Mouse (Mus musculus): Measurements from ENCODE around the gene Ift81. TPM values are rescaled to one million over a fixed set of nuclear protein-coding genes. Genes with fewer than 3 reads are reported as not detected.

Ift81 gene
- total and polyA plus RNA-seq, 3 experiments = 1.5 to 25.3 (median 18.0) TPM

GRCm38 (mm10) chr5:122516029-122516730 lies 98.1 kb downstream of the Ift81 start:
- Histone ChIP-seq H3K36me3 (replicated peaks) (no peaks in the 10 kb centered on the region), H3K4me3 (ENCODE audit: low read depth, low read length) (no peak overlapping the region), H3K9me3 (replicated peaks) (no peaks in the 10 kb centered on the region), H3K4me1 (ENCODE audit: insufficient read depth, low read depth, low read length) (peaks cover 39% of the 10 kb centered on the region), H3K27me3 (ENCODE audit: insufficient read depth, low read length) (peaks cover 58% of the 10 kb centered on the region)
- no peak for TF ChIP-seq CTCF (IDR thresholded peaks at IDR 0.05; ENCODE audit: low read depth, low read length)
- no peak for TF ChIP-seq GATA1 (IDR thresholded peaks at IDR 0.05; ENCODE audit: borderline replicate concordance, low read length)
- TF ChIP-seq POLR2AphosphoS5 (IDR thresholded peaks at IDR 0.05; ENCODE audit: insufficient replicate concordance, low read depth, low read length) = no peak
- no peak for TF ChIP-seq GATA2 (IDR thresholded peaks at IDR 0.05; ENCODE audit: borderline replicate concordance, low read depth, low read length)
- no peak for TF ChIP-seq TAL1 (conservative IDR thresholded peaks at IDR 0.05; ENCODE audit: low read depth, low read length)
- ATAC-seq (ENCODE audit: extremely low read depth, insufficient number of reproducible peaks, low FRiP score, poor library complexity, severe bottlenecking) (no peak), DNase-seq (ENCODE audit: low spot score) (no peak)

GRCm38 (mm10) chr5:122514127-122514521 lies 100.2 kb downstream of the Ift81 start:
- ATAC-seq (ENCODE audit: extremely low read depth, insufficient number of reproducible peaks, low FRiP score, poor library complexity, severe bottlenecking) (no peak), DNase-seq (ENCODE audit: low spot score) (peak; percentile 29)

GRCm38 (mm10) chr5:122513421-122514126 lies 100.7 kb downstream of the Ift81 start:
- no peaks in the 10 kb centered on the region for H3K9me3 ChIP-seq (replicated peaks)
- DNase-seq (ENCODE audit: low spot score) (peak; percentile 62), ATAC-seq (ENCODE audit: extremely low read depth, insufficient number of reproducible peaks, low FRiP score, poor library complexity, severe bottlenecking) (no peak)
- peaks cover 48% of the 10 kb centered on the region for H3K4me1 ChIP-seq (ENCODE audit: insufficient read depth, low read depth, low read length)
- no peaks in the 10 kb centered on the region for H3K36me3 ChIP-seq (replicated peaks)
- H3K4me3 ChIP-seq (ENCODE audit: low read depth, low read length) = peak overlapping the region; percentile 66
- TF ChIP-seq GATA2 (IDR thresholded peaks at IDR 0.05; ENCODE audit: borderline replicate concordance, low read depth, low read length) (no peak), POLR2AphosphoS5 (IDR thresholded peaks at IDR 0.05; ENCODE audit: insufficient replicate concordance, low read depth, low read length) (no peak), TAL1 (conservative IDR thresholded peaks at IDR 0.05; ENCODE audit: low read depth, low read length) (no peak), GATA1 (IDR thresholded peaks at IDR 0.05; ENCODE audit: borderline replicate concordance, low read length) (no peak), CTCF (IDR thresholded peaks at IDR 0.05; ENCODE audit: low read depth, low read length) (no peak)
- H3K27me3 ChIP-seq (ENCODE audit: insufficient read depth, low read length) = peaks cover 54% of the 10 kb centered on the region

More at GRCm38 (mm10) chr5:122514127-122514521, 100.2 kb downstream of the Ift81 start:
- no peak for TF ChIP-seq CTCF (IDR thresholded peaks at IDR 0.05; ENCODE audit: low read depth, low read length)
- H3K27me3 ChIP-seq (ENCODE audit: insufficient read depth, low read length) = peaks cover 54% of the 10 kb centered on the region
- peak overlapping the region; percentile 66; the same call in 1 of the 2 replicates for H3K4me3 ChIP-seq (ENCODE audit: low read depth, low read length)
- H3K36me3 ChIP-seq (replicated peaks) = no peaks in the 10 kb centered on the region
- no peaks in the 10 kb centered on the region for H3K9me3 ChIP-seq (replicated peaks)
- peaks cover 48% of the 10 kb centered on the region for H3K4me1 ChIP-seq (ENCODE audit: insufficient read depth, low read depth, low read length)

GRCm38 (mm10) chr5:122512011-122512410 lies 102.3 kb downstream of the Ift81 start:
- H3K4me1 ChIP-seq (ENCODE audit: insufficient read depth, low read depth, low read length) = peaks cover 44% of the 10 kb centered on the region
- no peak for ATAC-seq (ENCODE audit: extremely low read depth, insufficient number of reproducible peaks, low FRiP score, poor library complexity, severe bottlenecking)

GRCm38 (mm10) chr5:122511405-122511804 lies 102.9 kb downstream of the Ift81 start:
- Histone ChIP-seq H3K9me3 (replicated peaks) (peaks cover 6% of the 10 kb centered on the region), H3K4me3 (ENCODE audit: low read depth, low read length) (no peak overlapping the region), H3K36me3 (replicated peaks) (no peaks in the 10 kb centered on the region), H3K27me3 (ENCODE audit: insufficient read depth, low read length) (peaks cover 32% of the 10 kb centered on the region), H3K4me1 (ENCODE audit: insufficient read depth, low read depth, low read length) (peaks cover 44% of the 10 kb centered on the region)
- TF ChIP-seq GATA2 (IDR thresholded peaks at IDR 0.05; ENCODE audit: borderline replicate concordance, low read depth, low read length) (no peak), TAL1 (conservative IDR thresholded peaks at IDR 0.05; ENCODE audit: low read depth, low read length) (no peak), CTCF (IDR thresholded peaks at IDR 0.05; ENCODE audit: low read depth, low read length) (no peak), POLR2AphosphoS5 (IDR thresholded peaks at IDR 0.05; ENCODE audit: insufficient replicate concordance, low read depth, low read length) (no peak), GATA1 (IDR thresholded peaks at IDR 0.05; ENCODE audit: borderline replicate concordance, low read length) (no peak)
- ATAC-seq (ENCODE audit: extremely low read depth, insufficient number of reproducible peaks, low FRiP score, poor library complexity, severe bottlenecking) (no peak), DNase-seq (ENCODE audit: low spot score) (no peak)

More at GRCm38 (mm10) chr5:122512011-122512410, 102.3 kb downstream of the Ift81 start:
- H3K9me3 ChIP-seq (replicated peaks) = peaks cover 3% of the 10 kb centered on the region
- DNase-seq (ENCODE audit: low spot score) = no peak
- TF ChIP-seq GATA2 (IDR thresholded peaks at IDR 0.05; ENCODE audit: borderline replicate concordance, low read depth, low read length) (no peak), GATA1 (IDR thresholded peaks at IDR 0.05; ENCODE audit: borderline replicate concordance, low read length) (no peak), POLR2AphosphoS5 (IDR thresholded peaks at IDR 0.05; ENCODE audit: insufficient replicate concordance, low read depth, low read length) (no peak), CTCF (IDR thresholded peaks at IDR 0.05; ENCODE audit: low read depth, low read length) (no peak), TAL1 (conservative IDR thresholded peaks at IDR 0.05; ENCODE audit: low read depth, low read length) (no peak)
- no peak overlapping the region for H3K4me3 ChIP-seq (ENCODE audit: low read depth, low read length)
- no peaks in the 10 kb centered on the region for H3K36me3 ChIP-seq (replicated peaks)
- peaks cover 38% of the 10 kb centered on the region for H3K27me3 ChIP-seq (ENCODE audit: insufficient read depth, low read length)

- Histone ChIP-seq H3K27me3 (ENCODE audit: insufficient read depth, low read length) (peaks cover 31% of the 10 kb centered on the region), H3K4me3 (ENCODE audit: low read depth, low read length) (no peak overlapping the region), H3K36me3 (replicated peaks) (no peaks in the 10 kb centered on the region), H3K9me3 (replicated peaks) (peaks cover 7% of the 10 kb centered on the region), H3K4me1 (ENCODE audit: insufficient read depth, low read depth, low read length) (peaks cover 39% of the 10 kb centered on the region)
- no peak for TF ChIP-seq POLR2AphosphoS5 (IDR thresholded peaks at IDR 0.05; ENCODE audit: insufficient replicate concordance, low read depth, low read length)
- TF ChIP-seq GATA1 (IDR thresholded peaks at IDR 0.05; ENCODE audit: borderline replicate concordance, low read length) = no peak
- no peak for TF ChIP-seq GATA2 (IDR thresholded peaks at IDR 0.05; ENCODE audit: borderline replicate concordance, low read depth, low read length)
- ATAC-seq (ENCODE audit: extremely low read depth, insufficient number of reproducible peaks, low FRiP score, poor library complexity, severe bottlenecking) (no peak), DNase-seq (ENCODE audit: low spot score) (no peak)
Measured at GRCm38 (mm10) chr5:122510651-122511157, 103.6 kb downstream of the Ift81 start.

Data from G1E (cell line).